Mouse (Mus musculus) MEL (cell line): ENCODE data around the gene Slc25a47. TPM values are rescaled to one million over a fixed set of nuclear protein-coding genes. Genes with fewer than 3 reads are reported as not detected.

Experiments used
- DNase-seq: peaks from one replicate; pipeline ENCODE4 v3.0.0; 2011; ENCODE audit warnings: low read depth, low spot score
- H3K27ac ChIP-seq: 2 replicates; pipeline ENCODE4 v1.5.1; 2012; ENCODE audit warnings: low read depth, mild to moderate bottlenecking, control low read depth, low read length, moderate library complexity; ENCODE audit not compliant: control insufficient read depth
- H3K27me3 ChIP-seq, 2 experiments: fragments of 150-350 bp in 1 of 2; sonication (generic) in 1 of 2; 2 replicates each; pipeline ENCODE4 v1.6.1; 2012; ENCODE audit warnings: low read length in 2 of 2, mild to moderate bottlenecking in 2 of 2, improper control_type of control experiment in 1 of 2, moderate library complexity in 1 of 2; ENCODE audit not compliant: insufficient read depth in 2 of 2, control insufficient read depth in 1 of 2
- H3K36me3 ChIP-seq, 2 experiments: 2 replicates each; pipeline ENCODE4 v1.6.1; 2012 to 2014; ENCODE audit warnings: low read length in 2 of 2, improper control_type of control experiment in 1 of 2, inconsistent platforms in 1 of 2, mild to moderate bottlenecking in 1 of 2; ENCODE audit not compliant: insufficient read depth in 2 of 2, control insufficient read depth in 1 of 2
- H3K4me1 ChIP-seq, 2 experiments: fragments of 150-350 bp in 1 of 2; sonication (generic) in 1 of 2; 2 replicates each; pipeline ENCODE4 v1.6.1; 2012; ENCODE audit warnings: low read length in 2 of 2, improper control_type of control experiment in 1 of 2, mild to moderate bottlenecking in 1 of 2; ENCODE audit not compliant: insufficient read depth in 2 of 2, control insufficient read depth in 1 of 2
- H3K4me3 ChIP-seq, 2 experiments: fragments of 150-350 bp in 1 of 2; sonication (generic) in 1 of 2; 2 replicates each; pipeline ENCODE4 v1.5.1; 2012; ENCODE audit warnings: low read depth in 2 of 2, low read length in 2 of 2, mild to moderate bottlenecking in 2 of 2, moderate library complexity in 2 of 2, control low read depth in 1 of 2, improper control_type of control experiment in 1 of 2; ENCODE audit not compliant: control insufficient read depth in 1 of 2, insufficient read depth in 1 of 2
- H3K79me2 ChIP-seq: 2 replicates; pipeline ENCODE4 v1.6.1; 2012; ENCODE audit warnings: mild to moderate bottlenecking, low read length, moderate library complexity; ENCODE audit not compliant: control insufficient read depth, poor library complexity, insufficient read depth
- H3K9ac ChIP-seq: 2 replicates; pipeline ENCODE4 v1.6.1; 2012; ENCODE audit warnings: low read depth, mild to moderate bottlenecking, control low read depth, low read length, moderate library complexity; ENCODE audit not compliant: control insufficient read depth, poor library complexity, severe bottlenecking
- H3K9me3 ChIP-seq: fragments of 150-350 bp; sonication (generic); replicated peaks from 2 replicates; pipeline ENCODE4 v1.6.1; 2012; ENCODE audit warnings: mild to moderate bottlenecking, low read length, improper control_type of control experiment, moderate library complexity; ENCODE audit not compliant: insufficient read depth
- E2F4 ChIP-seq: IDR thresholded peaks from 2 replicates; pipeline ENCODE4 v1.6.1; 2011; ENCODE audit warnings: low read depth, low read length, improper control_type of control experiment, borderline replicate concordance
- ELF1 ChIP-seq: IDR thresholded peaks from 2 replicates; pipeline ENCODE4 v1.6.1; 2014; ENCODE audit warnings: low read depth, mild to moderate bottlenecking, inconsistent platforms, low read length, improper control_type of control experiment, moderate library complexity
- EP300 ChIP-seq, 2 experiments: IDR thresholded peaks; 2 replicates each; pipeline ENCODE4 v1.6.1; 2011; ENCODE audit warnings: improper control_type of control experiment in 2 of 2, low read length in 2 of 2, low read depth in 1 of 2, mild to moderate bottlenecking in 1 of 2
- ETS1 ChIP-seq: IDR thresholded peaks from 2 replicates; pipeline ENCODE4 v1.6.1; 2012; ENCODE audit warnings: low read depth, mild to moderate bottlenecking, inconsistent platforms, low read length, improper control_type of control experiment, moderate library complexity
- GATA1 ChIP-seq: IDR thresholded peaks from 2 replicates; pipeline ENCODE4 v1.6.1; 2011; ENCODE audit warnings: low read depth, low read length, improper control_type of control experiment
- JUND ChIP-seq: IDR thresholded peaks from 2 replicates; pipeline ENCODE4 v1.6.1; 2011; ENCODE audit warnings: low read depth, mild to moderate bottlenecking, improper control_type of control experiment, low read length
- KAT2A ChIP-seq: conservative IDR thresholded peaks from 2 replicates; pipeline ENCODE4 v1.6.1; 2012; ENCODE audit warnings: low read depth, low read length, improper control_type of control experiment, inconsistent platforms
- MAX ChIP-seq: IDR thresholded peaks from 2 replicates; pipeline ENCODE4 v1.6.1; 2011; ENCODE audit warnings: low read length, improper control_type of control experiment
- MAZ ChIP-seq: IDR thresholded peaks from 2 replicates; pipeline ENCODE4 v1.6.1; 2012; ENCODE audit warnings: low read depth, mild to moderate bottlenecking, inconsistent platforms, low read length, improper control_type of control experiment
- MEF2A ChIP-seq: IDR thresholded peaks from 2 replicates; pipeline ENCODE4 v1.6.1; 2014; ENCODE audit warnings: low read depth, mild to moderate bottlenecking, inconsistent platforms, low read length, improper control_type of control experiment; ENCODE audit not compliant: poor library complexity, insufficient replicate concordance, severe bottlenecking; ENCODE audit errors: extremely low read depth
- MYB ChIP-seq: IDR thresholded peaks from 2 replicates; pipeline ENCODE4 v1.6.1; 2011; ENCODE audit warnings: mild to moderate bottlenecking, low read depth, low read length, improper control_type of control experiment
- NELFE ChIP-seq: IDR thresholded peaks from 2 replicates; pipeline ENCODE4 v1.6.1; 2011; ENCODE audit warnings: low read depth, low read length, improper control_type of control experiment
- POLR2AphosphoS5 ChIP-seq: IDR thresholded peaks from 2 replicates; pipeline ENCODE4 v1.6.1; 2012; ENCODE audit warnings: low read depth, borderline replicate concordance, mild to moderate bottlenecking, inconsistent platforms, low read length, moderate library complexity, mixed read lengths
- RAD21 ChIP-seq: IDR thresholded peaks from 2 replicates; pipeline ENCODE4 v1.6.1; 2011; ENCODE audit warnings: mild to moderate bottlenecking, low read depth, low read length, improper control_type of control experiment
- RCOR1 ChIP-seq: IDR thresholded peaks from 2 replicates; pipeline ENCODE4 v1.6.1; 2012; ENCODE audit warnings: low read depth, mild to moderate bottlenecking, inconsistent platforms, low read length, improper control_type of control experiment
- TAL1 ChIP-seq: IDR thresholded peaks from 2 replicates; pipeline ENCODE4 v1.6.1; 2012; ENCODE audit warnings: mild to moderate bottlenecking, inconsistent platforms, low read length, moderate library complexity, mixed read lengths
- TBP ChIP-seq: IDR thresholded peaks from 2 replicates; pipeline ENCODE4 v1.8.0; 2011; ENCODE audit warnings: low read depth, low read length, improper control_type of control experiment
- TCF12 ChIP-seq: IDR thresholded peaks from 2 replicates; pipeline ENCODE4 v1.6.1; 2014; ENCODE audit warnings: low read depth, mild to moderate bottlenecking, inconsistent platforms, low read length, improper control_type of control experiment, moderate library complexity
- UBTF ChIP-seq: IDR thresholded peaks from 2 replicates; pipeline ENCODE4 v1.6.1; 2012; ENCODE audit warnings: low read depth, mild to moderate bottlenecking, inconsistent platforms, low read length, improper control_type of control experiment, moderate library complexity, borderline replicate concordance; ENCODE audit not compliant: insufficient read depth
- USF2 ChIP-seq, 2 experiments: IDR thresholded peaks; 2 replicates each; pipeline ENCODE4 v1.6.1; 2011 to 2012; ENCODE audit warnings: improper control_type of control experiment in 2 of 2, low read length in 2 of 2, borderline replicate concordance in 1 of 2, inconsistent platforms in 1 of 2, low read depth in 1 of 2, mild to moderate bottlenecking in 1 of 2; ENCODE audit not compliant: insufficient read depth in 1 of 2
- ZC3H11A ChIP-seq: IDR thresholded peaks from 2 replicates; pipeline ENCODE4 v1.6.1; 2012; ENCODE audit warnings: low read depth, mild to moderate bottlenecking, inconsistent platforms, low read length, improper control_type of control experiment
- ZMIZ1 ChIP-seq: IDR thresholded peaks from 2 replicates; pipeline ENCODE4 v1.6.1; 2012; ENCODE audit warnings: low read depth, mild to moderate bottlenecking, inconsistent platforms, low read length, improper control_type of control experiment, moderate library complexity
- ZNF384 ChIP-seq: IDR thresholded peaks from 2 replicates; pipeline ENCODE4 v1.6.1; 2012; ENCODE audit warnings: low read depth, mild to moderate bottlenecking, inconsistent platforms, low read length, improper control_type of control experiment
- polyA plus RNA-seq, 2 experiments: library from polyadenylated mRNA; stranded (reverse) in 1 of 2; unstranded in 1 of 2; fragments of >175 nt in 1 of 2; fragments of >200 nt in 1 of 2; gene quantifications; 2 replicates each; pipeline versions ENCODE4 v1.2.1 to v1.2.4; 2012; ENCODE audit warnings: low replicate concordance in 2 of 2, low read depth in 1 of 2; ENCODE audit not compliant: insufficient read length in 2 of 2, insufficient read depth in 1 of 2, missing spikeins in 1 of 2
- total RNA-seq: library from RNA; depleted of rRNA; stranded (reverse); fragments of 300-350 nt; gene quantifications from 2 replicates; pipeline ENCODE4 v1.2.3, GENCODE M21; 2012

Slc25a47 gene
- total and polyA plus RNA-seq, 3 experiments, result 15.6 to 17.9 TPM; not detected in 1

GRCm38 (mm10) chr12:108849488-108850022 is 13.7 kb downstream of the Slc25a47 start:
- Histone ChIP-seq H3K36me3 (no peaks in the 10 kb centered on the region), H3K79me2 (no peaks in the 10 kb centered on the region), H3K9ac (no peak overlapping the region), H3K27me3 (no peaks in the 10 kb centered on the region), H3K4me1 (no peaks in the 10 kb centered on the region), H3K9me3 (no peaks in the 10 kb centered on the region), H3K27ac (no peak overlapping the region), H3K4me3 (no peak overlapping the region)
- no peak for DNase-seq
- TF ChIP-seq RAD21, result no peak
- no peak for TF ChIP-seq MAX
- no peak for TF ChIP-seq TCF12
- no peak for TF ChIP-seq POLR2AphosphoS5
- TF ChIP-seq ELF1, result no peak
- no peak for TF ChIP-seq EP300 (IDR thresholded peaks at IDR 0.05; ENCODE audit: low read depth in 1 of 2, low read length in 2 of 2)

GRCm38 (mm10) chr12:108850129-108850528 is 14.3 kb downstream of the Slc25a47 start:
- Histone ChIP-seq H3K9me3 (no peaks in the 10 kb centered on the region), H3K4me1 (no peaks in the 10 kb centered on the region), H3K9ac (no peak overlapping the region), H3K36me3 (no peaks in the 10 kb centered on the region), H3K79me2 (no peaks in the 10 kb centered on the region), H3K27me3 (no peaks in the 10 kb centered on the region), H3K4me3 (no peak overlapping the region)
- DNase-seq, result no peak
- TF ChIP-seq RAD21 (no peak), ZNF384 (no peak), JUND (no peak), TAL1 (no peak), ETS1 (no peak), E2F4 (no peak), MAZ (no peak), GATA1 (no peak), ELF1 (no peak), NELFE (no peak), ZC3H11A (no peak)
- TF ChIP-seq, all 39 proteins: peak for 0
- no peak overlapping the region for H3K27ac ChIP-seq

- TF ChIP-seq MAX (no peak), NELFE (no peak), RCOR1 (no peak), KAT2A (no peak), USF2 (IDR thresholded peaks at IDR 0.05; ENCODE audit: borderline replicate concordance in 1 of 2, insufficient read depth in 1 of 2, low read depth in 1 of 2, low read length in 2 of 2) (no peak), JUND (no peak), RAD21 (no peak), MYB (no peak), TBP (no peak), ETS1 (no peak), UBTF (no peak), ZMIZ1 (no peak), TCF12 (no peak), MEF2A (no peak), MAZ (no peak)
- TF ChIP-seq, all 39 proteins: peak for 0
- Histone ChIP-seq H3K9me3 (no peaks in the 10 kb centered on the region), H3K9ac (no peak overlapping the region), H3K27ac (no peak overlapping the region), H3K36me3 (no peaks in the 10 kb centered on the region), H3K4me1 (no peaks in the 10 kb centered on the region), H3K27me3 (no peaks in the 10 kb centered on the region), H3K79me2 (no peaks in the 10 kb centered on the region), H3K4me3 (no peak overlapping the region)
- DNase-seq, result no peak
These were observed 15.0 kb downstream of the Slc25a47 start for GRCm38 (mm10) chr12:108850886-108851285.
